In the genomic region with DNA sequence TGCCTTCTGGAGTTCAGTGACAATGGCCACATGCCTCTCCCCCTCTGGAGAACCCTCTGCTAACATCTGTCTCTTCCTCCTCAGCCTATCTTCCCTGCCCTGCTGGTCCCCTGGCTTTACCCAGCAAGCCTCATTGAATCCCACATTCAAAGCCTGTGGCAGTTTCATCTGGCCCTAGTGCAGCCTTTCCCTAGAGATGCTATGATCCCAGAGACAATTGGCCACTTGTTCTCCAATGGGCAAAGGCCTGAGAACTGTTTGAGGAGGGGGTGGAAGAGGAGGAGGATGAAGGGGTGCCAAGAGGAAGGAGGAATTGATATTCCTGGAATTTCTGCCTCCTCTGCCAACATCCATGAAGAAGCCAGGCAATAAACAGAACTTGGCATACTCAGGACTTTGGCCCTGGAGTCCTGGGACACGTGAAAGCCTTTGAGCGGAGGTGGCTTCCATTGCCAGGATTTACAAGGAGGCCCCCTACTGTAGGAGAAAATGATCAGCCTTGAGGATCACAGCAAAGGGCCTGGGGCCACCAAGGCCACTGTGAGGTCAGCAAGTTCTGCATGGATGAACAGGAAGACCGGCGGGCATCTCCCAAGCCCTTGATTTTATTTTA, we compare ENCODE assay signal across 19 mouse cellular contexts. TPM values are rescaled to one million over a fixed set of nuclear protein-coding genes. Genes with fewer than 3 reads are reported as not detected.
DNase-seq lines count a peak whose midpoint lies in the region; ATAC-seq and TF ChIP-seq lines count a peak whose summit lies in the region.
"Had no signal": no experiment of that assay in that cellular context is flagged by ENCODE, and none has a peak within 500 bp of the region (broad histone marks: within the 10 kb centered on the region; RNA-seq: fewer than 3 reads in every experiment).

No protein-coding gene starts in this region.

- H3K27me3 ChIP-seq in hindbrain, embryonic 16.5 days (replicated peaks; ENCODE audit: control insufficient read depth, insufficient read depth, low read length) = no peaks in the 10 kb centered on the region
- no peaks in the 10 kb centered on the region for H3K27me3 ChIP-seq in hindbrain, embryonic 10.5 days (ENCODE audit: insufficient read depth, poor library complexity, severe bottlenecking)
- H3K27me3 ChIP-seq in midbrain, embryonic 11.5 days (ENCODE audit: control insufficient read depth, insufficient read depth, low read length) = no peaks in the 10 kb centered on the region
- H3K27me3 ChIP-seq in midbrain, embryonic 10.5 days (ENCODE audit: low read depth, poor library complexity, severe bottlenecking) = no peaks in the 10 kb centered on the region
- H3K27me3 ChIP-seq in forebrain, postnatal 0 days (ENCODE audit: insufficient read depth, low read length) = no peaks in the 10 kb centered on the region
- no peaks in the 10 kb centered on the region for H3K27me3 ChIP-seq in liver, embryonic 12.5 days (replicated peaks)
- H3K27me3 ChIP-seq: liver, embryonic 15.5 days; megakaryocyte, embryonic 14.5 days had no signal

- no peak for TF ChIP-seq CTCF in forebrain, postnatal 0 days (IDR thresholded peaks at IDR 0.05; ENCODE audit: low read depth)

- peak; percentile 69 for ATAC-seq in hindbrain, embryonic 16.5 days
- no peak for ATAC-seq in midbrain, embryonic 11.5 days (ENCODE audit: low FRiP score)
- ATAC-seq in forebrain, postnatal 0 days = peak; percentile 64
- ATAC-seq in liver, embryonic 12.5 days = no peak

- H3K9ac ChIP-seq in hindbrain, embryonic 16.5 days (ENCODE audit: low read depth, low read length) = no peak overlapping the region
- no peak overlapping the region for H3K9ac ChIP-seq in midbrain, embryonic 11.5 days (ENCODE audit: low read length)
- no peak overlapping the region for H3K9ac ChIP-seq in forebrain, postnatal 0 days
- H3K9ac ChIP-seq in liver, embryonic 12.5 days = no peak overlapping the region
- H3K9ac ChIP-seq: liver, embryonic 15.5 days had no signal

- H3K36me3 ChIP-seq in hindbrain, embryonic 16.5 days (ENCODE audit: control insufficient read depth, insufficient read depth, low read length) = no peaks in the 10 kb centered on the region
- H3K36me3 ChIP-seq in hindbrain, embryonic 10.5 days = no peaks in the 10 kb centered on the region
- H3K36me3 ChIP-seq in midbrain, embryonic 11.5 days (ENCODE audit: control insufficient read depth, insufficient read depth, low read length) = no peaks in the 10 kb centered on the region
- no peaks in the 10 kb centered on the region for H3K36me3 ChIP-seq in midbrain, embryonic 10.5 days
- no peaks in the 10 kb centered on the region for H3K36me3 ChIP-seq in forebrain, postnatal 0 days (ENCODE audit: insufficient read depth)
- no peaks in the 10 kb centered on the region for H3K36me3 ChIP-seq in liver, embryonic 12.5 days
- H3K36me3 ChIP-seq: heart, embryonic 10.5 days; limb, embryonic 10.5 days; liver, embryonic 15.5 days had no signal

- no peak overlapping the region for H3K27ac ChIP-seq in hindbrain, embryonic 16.5 days (ENCODE audit: low read depth, low read length)
- H3K27ac ChIP-seq in hindbrain, embryonic 10.5 days = no peak overlapping the region
- H3K27ac ChIP-seq in midbrain, embryonic 11.5 days (ENCODE audit: low read depth, low read length) = no peak overlapping the region
- no peak overlapping the region for H3K27ac ChIP-seq in midbrain, embryonic 10.5 days (replicated peaks)
- no peak overlapping the region for H3K27ac ChIP-seq in forebrain, postnatal 0 days (ENCODE audit: low read depth, low read length)
- H3K27ac ChIP-seq in liver, embryonic 12.5 days = no peak overlapping the region
- H3K27ac ChIP-seq: heart, embryonic 10.5 days; limb, embryonic 10.5 days; liver, embryonic 15.5 days had no signal

- DNase-seq in hindbrain, embryonic 10.5 days (ENCODE audit: low spot score) = no peak
- peak; percentile 35 for DNase-seq in midbrain, embryonic 11.5 days (ENCODE audit: low spot score, missing footprints)
- DNase-seq in midbrain, embryonic 10.5 days (ENCODE audit: low spot score) = no peak
- peak; percentile 36 for DNase-seq in forebrain, postnatal 0 days
- peak; percentile 74 to 83 for DNase-seq in kidney, postnatal 36 days
- DNase-seq in retina, postnatal 1 day = no peak
- DNase-seq: cerebellum, adult 11-12 months; cerebellum, postnatal 36 days; gastrocnemius, postnatal 14 days; heart, postnatal 14 days; lung, postnatal 10 days; right cerebral cortex, postnatal 14 days; thymus, adult 18-20 months had no signal

- no peaks in the 10 kb centered on the region for H3K4me1 ChIP-seq in hindbrain, embryonic 16.5 days (ENCODE audit: control insufficient read depth, insufficient read depth, low read depth, low read length)
- H3K4me1 ChIP-seq in hindbrain, embryonic 10.5 days (replicated peaks) = no peaks in the 10 kb centered on the region
- no peaks in the 10 kb centered on the region for H3K4me1 ChIP-seq in midbrain, embryonic 11.5 days (ENCODE audit: control insufficient read depth, insufficient read depth, low read length)
- H3K4me1 ChIP-seq in midbrain, embryonic 10.5 days = no peaks in the 10 kb centered on the region
- H3K4me1 ChIP-seq in forebrain, postnatal 0 days (ENCODE audit: insufficient read depth) = no peaks in the 10 kb centered on the region
- H3K4me1 ChIP-seq in liver, embryonic 12.5 days = peaks cover 14% of the 10 kb centered on the region
- H3K4me1 ChIP-seq: heart, embryonic 10.5 days; limb, embryonic 10.5 days had no signal

- H3K4me3 ChIP-seq in hindbrain, embryonic 16.5 days (ENCODE audit: low read length) = no peak overlapping the region
- no peak overlapping the region for H3K4me3 ChIP-seq in hindbrain, embryonic 10.5 days
- H3K4me3 ChIP-seq in midbrain, embryonic 11.5 days (ENCODE audit: low read depth, low read length) = no peak overlapping the region
- H3K4me3 ChIP-seq in midbrain, embryonic 10.5 days = no peak overlapping the region
- no peak overlapping the region for H3K4me3 ChIP-seq in forebrain, postnatal 0 days (ENCODE audit: low read depth, low read length)
- no peak overlapping the region for H3K4me3 ChIP-seq in liver, embryonic 12.5 days
- H3K4me3 ChIP-seq: heart, embryonic 10.5 days; limb, embryonic 10.5 days; liver, embryonic 15.5 days; megakaryocyte, embryonic 14.5 days had no signal

- no peak overlapping the region for H3K4me2 ChIP-seq in hindbrain, embryonic 16.5 days (ENCODE audit: low read length)
- H3K4me2 ChIP-seq in midbrain, embryonic 11.5 days = no peak overlapping the region
- H3K4me2 ChIP-seq in forebrain, postnatal 0 days (ENCODE audit: low read depth) = no peak overlapping the region
- H3K4me2 ChIP-seq in liver, embryonic 12.5 days = no peak overlapping the region
- H3K4me2 ChIP-seq: liver, embryonic 15.5 days had no signal

- WGBS in hindbrain, embryonic 16.5 days = 61% methylated on average over 4 of the region's 4 CpGs
- whole genome bisulfite sequencing in hindbrain, embryonic 10.5 days = 77% methylated on average over 4 of the region's 4 CpGs
- WGBS in midbrain, embryonic 11.5 days = 82% methylated on average over 4 of the region's 4 CpGs
- 91% methylated on average over 4 of the region's 4 CpGs for WGBS in midbrain, embryonic 10.5 days
- WGBS in forebrain, postnatal 0 days = 61% methylated on average over 4 of the region's 4 CpGs
- WGBS in liver, embryonic 12.5 days (ENCODE audit: insufficient replicate concordance) = 81% methylated on average over 4 of the region's 4 CpGs

- no peaks in the 10 kb centered on the region for H3K9me3 ChIP-seq in hindbrain, embryonic 16.5 days (ENCODE audit: control insufficient read depth, low read length)
- H3K9me3 ChIP-seq in hindbrain, embryonic 10.5 days = no peaks in the 10 kb centered on the region
- H3K9me3 ChIP-seq in midbrain, embryonic 11.5 days (ENCODE audit: control insufficient read depth, low read length) = no peaks in the 10 kb centered on the region
- H3K9me3 ChIP-seq in midbrain, embryonic 10.5 days (replicated peaks) = no peaks in the 10 kb centered on the region
- H3K9me3 ChIP-seq in forebrain, postnatal 0 days (ENCODE audit: low read length) = no peaks in the 10 kb centered on the region
- H3K9me3 ChIP-seq in liver, embryonic 12.5 days (replicated peaks) = no peaks in the 10 kb centered on the region
- H3K9me3 ChIP-seq: heart, embryonic 10.5 days; limb, embryonic 10.5 days; liver, embryonic 15.5 days; megakaryocyte, embryonic 14.5 days had no signal

RNA-seq across cellular contexts. Expression of gene Kcnk5, which starts 11.6 kb away (rescaled TPM):
- polyA plus RNA-seq in hindbrain, embryonic 16.5 days (2015; fragmentation: Nextera tagmentation; extraction: Ambion mirVana) = 1.4 and 1.7 TPM in 2 replicates
- 12.4 and 13.5 TPM in 2 replicates for polyA plus RNA-seq in hindbrain, embryonic 10.5 days (2016; fragmentation: Nextera tagmentation; extraction: Ambion mirVana)
- 4.5 and 6.6 TPM in 2 replicates for polyA plus RNA-seq in midbrain, embryonic 11.5 days (2014; fragmentation: Nextera tagmentation; extraction: Ambion mirVana)
- polyA plus RNA-seq in midbrain, embryonic 10.5 days (2016; fragmentation: Nextera tagmentation; extraction: Ambion mirVana) = 10.2 TPM in 2 replicates
- total RNA-seq in forebrain, postnatal 0 days (2014; rRNA removed) = 0.76 and 1.0 TPM in 2 replicates
- polyA plus RNA-seq in forebrain, postnatal 0 days (2015; fragmentation: Nextera tagmentation; extraction: Ambion mirVana) = 0.63 and 0.71 TPM in 2 replicates
- polyA plus RNA-seq in liver, embryonic 12.5 days (2016; fragmentation: Nextera tagmentation; extraction: Ambion mirVana) = 8.6 and 8.9 TPM in 2 replicates

RNA-seq across cellular contexts. Expression of gene Saysd1, which starts 54.9 kb away (rescaled TPM):
- polyA plus RNA-seq in hindbrain, embryonic 16.5 days (2015; fragmentation: Nextera tagmentation; extraction: Ambion mirVana) = 12.1 and 12.6 TPM in 2 replicates
- 12.2 and 13.1 TPM in 2 replicates for polyA plus RNA-seq in hindbrain, embryonic 10.5 days (2016; fragmentation: Nextera tagmentation; extraction: Ambion mirVana)
- 11.3 and 12.6 TPM in 2 replicates for polyA plus RNA-seq in midbrain, embryonic 11.5 days (2014; fragmentation: Nextera tagmentation; extraction: Ambion mirVana)
- polyA plus RNA-seq in midbrain, embryonic 10.5 days (2016; fragmentation: Nextera tagmentation; extraction: Ambion mirVana) = 10.2 and 11.3 TPM in 2 replicates
- total RNA-seq in forebrain, postnatal 0 days (2014; rRNA removed) = 5.6 and 7.8 TPM in 2 replicates
- 12.2 and 16.5 TPM in 2 replicates for polyA plus RNA-seq in forebrain, postnatal 0 days (2015; fragmentation: Nextera tagmentation; extraction: Ambion mirVana)
- 4.5 and 4.8 TPM in 2 replicates for polyA plus RNA-seq in liver, embryonic 12.5 days (2016; fragmentation: Nextera tagmentation; extraction: Ambion mirVana)

Comparison
In these comparisons a context has a peak if more than half of its experiments do, and no peak if none do; other contexts are left out.
1. DNase-seq: peak in midbrain, embryonic 11.5 days (single experiment), forebrain, postnatal 0 days (single experiment) and kidney, postnatal 36 days (2 of 2); none in hindbrain, embryonic 10.5 days (single experiment), midbrain, embryonic 10.5 days (single experiment) and retina, postnatal 1 day (single experiment).
2. ATAC-seq: peak in hindbrain, embryonic 16.5 days (single experiment) and forebrain, postnatal 0 days (single experiment); none in midbrain, embryonic 11.5 days (single experiment) and liver, embryonic 12.5 days (single experiment).